Mouse (Mus musculus) spleen, postnatal 0 days (tissue): ENCODE results near the gene Tmem121b. TPM values are rescaled to one million over a fixed set of nuclear protein-coding genes. Genes with fewer than 3 reads are reported as not detected.

Experiments
- polyA plus RNA-seq: library from polyadenylated mRNA; unstranded; fragments of >200 nt; fragmentation: Nextera tagmentation; extraction: Ambion mirVana; gene quantifications from 2 replicates; pipeline ENCODE4 v1.2.1, GENCODE M21; 2015

Gene Tmem121b
- 0.04 and 0.05 TPM in 2 replicates for polyA plus RNA-seq

GRCm38 (mm10) chr6:120493374-120494181 is at the start of gene Tmem121b:
Gene Tmem121b (minus strand): TSS chr6:120493807.

DNA sequence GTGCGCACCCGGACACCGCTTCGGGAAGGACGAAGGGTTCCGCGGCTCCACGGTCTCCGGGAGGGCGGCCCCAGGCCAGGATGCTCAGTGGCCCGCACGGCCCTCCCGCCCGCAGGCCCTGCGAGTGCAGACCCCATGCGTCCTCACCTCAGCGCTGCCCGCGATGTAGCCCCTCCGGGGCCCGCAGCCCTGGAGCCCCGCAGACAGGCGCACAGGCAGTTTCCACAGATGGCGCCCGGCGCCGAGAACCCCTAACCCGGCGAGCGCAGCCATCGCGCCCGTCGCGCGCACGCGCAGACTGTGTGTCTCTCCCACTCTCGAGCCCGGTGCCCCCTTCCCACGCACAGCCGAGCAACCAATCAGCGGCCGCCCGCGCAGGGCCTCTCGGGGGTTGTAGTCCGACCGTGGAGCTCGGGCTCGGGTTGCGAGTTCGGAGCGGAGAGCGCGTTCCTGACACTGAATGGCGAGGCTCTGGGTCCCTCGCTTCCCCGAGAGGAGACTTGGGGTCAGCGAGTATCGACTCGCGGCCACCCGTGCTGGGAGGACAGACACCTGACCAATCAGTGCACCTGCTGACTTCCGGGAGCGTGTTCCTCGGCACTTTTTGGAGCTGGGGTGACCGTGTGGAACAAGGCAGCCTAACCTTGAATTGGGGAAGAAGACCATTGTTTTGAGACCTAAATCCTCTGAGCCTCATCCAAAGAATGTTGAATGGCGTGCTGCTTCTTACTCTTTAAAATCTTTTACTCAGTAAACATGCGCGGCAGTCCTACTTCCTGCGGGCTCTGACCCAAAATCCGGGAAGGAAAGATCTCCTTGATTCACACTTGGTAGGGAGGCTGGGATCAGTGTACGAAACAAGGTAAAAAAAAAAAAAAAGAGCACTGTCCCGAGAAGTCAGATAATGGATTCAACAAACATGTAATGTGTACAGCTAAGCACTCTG is 37.7 kb upstream of the Tmem121b start, which contains the start of gene Hdhd5:
TSS of gene Hdhd5 (minus strand) at position 300 of the 946 bp plus-strand sequence.

GRCm38 (mm10) chr6:120463086-120463871 is 30.3 kb downstream of the Tmem121b start, which contains the start of gene Il17ra:
Gene Il17ra (plus strand): TSS chr6:120463247.

Other genes with a start within 250 kb of the Tmem121b start
- gene D330020A13Rik, start 199.4 kb downstream of the Tmem121b start, polyA plus RNA-seq: not detected in 2 replicates
- 0.14 and 0.18 TPM in 2 replicates for gene B4galnt3, start 199.2 kb downstream of the Tmem121b start, polyA plus RNA-seq
- gene Kdm5a, start 129.7 kb downstream of the Tmem121b start, polyA plus RNA-seq: 33.3 and 34.0 TPM in 2 replicates
- gene Ccdc77, start 129.4 kb downstream of the Tmem121b start, polyA plus RNA-seq: 19.1 and 19.9 TPM in 2 replicates
- 18.9 and 25.0 TPM in 2 replicates for gene Il17ra, start 30.6 kb downstream of the Tmem121b start, polyA plus RNA-seq
- 10.2 and 11.2 TPM in 2 replicates for gene Hdhd5, start 37.5 kb upstream of the Tmem121b start, polyA plus RNA-seq
- gene Cecr2, start 172.6 kb upstream of the Tmem121b start, polyA plus RNA-seq: 8.0 and 8.6 TPM in 2 replicates